Comparison of ENCODE assay signal across 13 mouse cellular contexts in the genomic region with DNA sequence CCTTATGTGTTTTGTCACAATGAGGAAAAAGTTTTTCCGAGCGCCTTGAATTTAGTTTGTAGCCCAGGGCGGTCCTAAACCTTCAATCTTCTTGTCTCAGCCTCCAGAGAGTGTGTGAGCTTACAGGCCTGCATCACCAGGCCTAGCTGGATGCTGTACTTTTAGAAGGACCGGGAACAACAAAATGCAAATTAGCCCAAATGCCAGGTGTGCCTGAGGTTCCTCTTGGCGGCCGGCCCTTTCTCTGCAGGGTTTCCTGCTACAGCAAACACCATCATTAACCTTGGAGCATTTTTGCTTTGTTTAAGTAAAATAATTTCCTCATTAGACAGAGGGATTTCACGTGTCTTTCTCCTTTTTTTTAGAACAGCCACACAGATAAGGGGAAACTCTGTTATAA. TPM values are rescaled to one million over a fixed set of nuclear protein-coding genes. Genes with fewer than 3 reads are reported as not detected.
DNase-seq lines count a peak whose midpoint lies in the region; ATAC-seq and TF ChIP-seq lines count a peak whose summit lies in the region.
"Had no signal": no experiment of that assay in that cellular context is flagged by ENCODE, and none has a peak within 500 bp of the region (broad histone marks: within the 10 kb centered on the region; RNA-seq: fewer than 3 reads in every experiment).

No protein-coding gene starts in this region.

- peaks cover 63% of the 10 kb centered on the region for H3K79me2 ChIP-seq in C2C12 (ENCODE audit: control insufficient read depth, insufficient read depth)

- no peak overlapping the region for H3K4me3 ChIP-seq in heart, postnatal 0 days (ENCODE audit: low read depth, low read length)
- H3K4me3 ChIP-seq in heart, embryonic 12.5 days, result no peak overlapping the region
- no peak overlapping the region for H3K4me3 ChIP-seq in C2C12 (ENCODE audit: insufficient read depth, poor library complexity, severe bottlenecking)
- no peak overlapping the region for H3K4me3 ChIP-seq in kidney, postnatal 0 days (replicated peaks; ENCODE audit: low read depth, low read length)
- H3K4me3 ChIP-seq: hindbrain, embryonic 10.5 days; liver, embryonic 12.5 days had no signal

- intact Hi-C loops in left cerebral cortex, postnatal 36 days (cut with DNase I), result no loop called here

- no peak overlapping the region for H3K9ac ChIP-seq in heart, postnatal 0 days (replicated peaks; ENCODE audit: low read depth, low read length)
- H3K9ac ChIP-seq in heart, embryonic 12.5 days, result no peak overlapping the region
- no peak overlapping the region for H3K9ac ChIP-seq in kidney, postnatal 0 days (ENCODE audit: low read depth, low read length)
- H3K9ac ChIP-seq: forebrain, postnatal 0 days; liver, embryonic 12.5 days had no signal

- no peak overlapping the region for H3K4me2 ChIP-seq in heart, postnatal 0 days (ENCODE audit: low read depth, low read length)
- no peak overlapping the region for H3K4me2 ChIP-seq in heart, embryonic 12.5 days
- H3K4me2 ChIP-seq in kidney, postnatal 0 days (ENCODE audit: low read length), result no peak overlapping the region
- H3K4me2 ChIP-seq: liver, embryonic 12.5 days; midbrain, embryonic 11.5 days had no signal

- ATAC-seq in heart, postnatal 0 days (ENCODE audit: insufficient read depth, low read depth), result no peak
- no peak for ATAC-seq in heart, embryonic 12.5 days (ENCODE audit: insufficient number of reproducible peaks, low FRiP score)
- no peak for ATAC-seq in kidney, postnatal 0 days (replicated peaks; ENCODE audit: low FRiP score, low read depth)
- ATAC-seq: forebrain, postnatal 0 days; liver, embryonic 12.5 days had no signal

- peaks cover 9% of the 10 kb centered on the region; the same call in 1 of the 2 replicates for H3K4me1 ChIP-seq in heart, postnatal 0 days (ENCODE audit: control insufficient read depth, insufficient read depth)
- H3K4me1 ChIP-seq in heart, embryonic 12.5 days (replicated peaks), result peaks cover 28% of the 10 kb centered on the region
- H3K4me1 ChIP-seq in kidney, postnatal 0 days (replicated peaks; ENCODE audit: insufficient read depth, low read length), result peaks cover 53% of the 10 kb centered on the region

- H3K79me3 ChIP-seq in C2C12 (ENCODE audit: low read depth), result peaks cover 16% of the 10 kb centered on the region

- 63% methylated on average over 7 of the region's 7 CpGs for WGBS in heart, postnatal 0 days
- 51% methylated on average over 7 of the region's 7 CpGs for WGBS in heart, embryonic 12.5 days
- 44% methylated on average over 7 of the region's 7 CpGs for WGBS in kidney, postnatal 0 days

- TF ChIP-seq EP300 in heart, postnatal 0 days (IDR thresholded peaks at IDR 0.05; ENCODE audit: low read depth), result no peak

- H3ac ChIP-seq in C2C12 (ENCODE audit: control insufficient read depth, insufficient read length, low read depth), result peak overlapping the region; percentile 36

- peak overlapping the region; percentile 49 for H3K27ac ChIP-seq in heart, postnatal 0 days (ENCODE audit: low read depth)
- H3K27ac ChIP-seq in heart, embryonic 12.5 days (ENCODE audit: poor library complexity, severe bottlenecking), result no peak overlapping the region
- H3K27ac ChIP-seq in kidney, postnatal 0 days, result peak overlapping the region; percentile 81
- H3K27ac ChIP-seq: hindbrain, embryonic 10.5 days; liver, embryonic 12.5 days had no signal

- H3K36me3 ChIP-seq in heart, postnatal 0 days (replicated peaks; ENCODE audit: control insufficient read depth, insufficient read depth, low read length), result no peaks in the 10 kb centered on the region
- H3K36me3 ChIP-seq in heart, embryonic 12.5 days, result no peaks in the 10 kb centered on the region
- peaks cover 4% of the 10 kb centered on the region for H3K36me3 ChIP-seq in C2C12 (ENCODE audit: control insufficient read depth, insufficient read depth)
- H3K36me3 ChIP-seq in kidney, postnatal 0 days (ENCODE audit: insufficient read depth, low read length), result no peaks in the 10 kb centered on the region
- H3K36me3 ChIP-seq: hindbrain, embryonic 10.5 days; liver, embryonic 12.5 days had no signal

- no peaks in the 10 kb centered on the region for H3K9me3 ChIP-seq in heart, postnatal 0 days (replicated peaks; ENCODE audit: control insufficient read depth, low read length)
- H3K9me3 ChIP-seq in heart, embryonic 12.5 days (replicated peaks), result no peaks in the 10 kb centered on the region
- no peaks in the 10 kb centered on the region for H3K9me3 ChIP-seq in kidney, postnatal 0 days (replicated peaks; ENCODE audit: low read length)
- H3K9me3 ChIP-seq: hindbrain, embryonic 10.5 days; liver, embryonic 12.5 days had no signal

- no peaks in the 10 kb centered on the region for H3K27me3 ChIP-seq in heart, postnatal 0 days (ENCODE audit: control insufficient read depth, insufficient read depth, low read length)
- no peaks in the 10 kb centered on the region for H3K27me3 ChIP-seq in heart, embryonic 12.5 days (replicated peaks)
- H3K27me3 ChIP-seq in C2C12 (ENCODE audit: control insufficient read depth, insufficient read depth, insufficient read length), result no peaks in the 10 kb centered on the region
- no peaks in the 10 kb centered on the region for H3K27me3 ChIP-seq in kidney, postnatal 0 days (ENCODE audit: insufficient read depth, low read length)
- H3K27me3 ChIP-seq: liver, embryonic 12.5 days had no signal

- no peak for TF ChIP-seq CTCF in heart, postnatal 0 days (IDR thresholded peaks at IDR 0.05; ENCODE audit: low read depth)
- TF ChIP-seq CTCF in C2C12 (IDR thresholded peaks at IDR 0.05; ENCODE audit: control insufficient read depth, insufficient read depth, insufficient read length), result no peak
- no peak for TF ChIP-seq CTCF in kidney, postnatal 0 days (IDR thresholded peaks at IDR 0.05; ENCODE audit: low read depth)

- DNase-seq in heart, postnatal 0 days (ENCODE audit: low spot score), result no peak
- peak; percentile 42 for DNase-seq in R1 (ENCODE audit: low read depth, low spot score)
- DNase-seq in kidney, postnatal 0 days (ENCODE audit: low spot score), result no peak
- DNase-seq in left cerebral cortex, postnatal 36 days (ENCODE audit: low spot score in 2 of 2), result no peak
- DNase-seq in cerebellum, adult 9-10 months, result no peak
- no peak for DNase-seq in adipocyte (ENCODE audit: low spot score)
- DNase-seq: forebrain, postnatal 0 days; gastrocnemius, postnatal 25 days had no signal

TF ChIP-seq in C2C12, 6 proteins besides CTCF, POLR2A, EP300 and RAD21:
- TF ChIP-seq USF1 (IDR thresholded peaks at IDR 0.05; ENCODE audit: low read depth) (no peak), FOSL1 (IDR thresholded peaks at IDR 0.05; ENCODE audit: insufficient read depth, low read length, poor library complexity, severe bottlenecking) (no peak), CEBPB (IDR thresholded peaks at IDR 0.05; ENCODE audit: low read depth) (no peak)

RNA-seq across cellular contexts. Expression of a gene that starts 39.6 kb away (rescaled TPM):
- 106 and 151 TPM in 2 replicates for total RNA-seq in heart, postnatal 0 days (2014; rRNA removed; ENCODE audit: low replicate concordance)
- 218 and 230 TPM in 2 replicates for polyA plus RNA-seq in heart, postnatal 0 days (2015; fragmentation: Nextera tagmentation; extraction: Ambion mirVana)
- 38.3 and 39.9 TPM in 2 replicates for polyA plus RNA-seq in heart, embryonic 12.5 days (2016; fragmentation: Nextera tagmentation; extraction: Ambion mirVana)
- 402 TPM for polyA plus RNA-seq in C2C12 (2012; fragmentation: generic; extraction: Trizol)
- polyA plus RNA-seq in kidney, postnatal 0 days (2015; fragmentation: Nextera tagmentation; extraction: Ambion mirVana), result 1,308 and 1,398 TPM in 2 replicates
- 10 to 100 TPM; 45.1 to 48.4 TPM for total RNA-seq in left cerebral cortex, postnatal 36 days (2021)

RNA-seq across cellular contexts. Expression of a gene that starts 58.2 kb away (rescaled TPM):
- total RNA-seq in heart, postnatal 0 days (2014; rRNA removed; ENCODE audit: low replicate concordance), result 21.8 and 32.0 TPM in 2 replicates
- 24.0 and 26.4 TPM in 2 replicates for polyA plus RNA-seq in heart, postnatal 0 days (2015; fragmentation: Nextera tagmentation; extraction: Ambion mirVana)
- polyA plus RNA-seq in heart, embryonic 12.5 days (2016; fragmentation: Nextera tagmentation; extraction: Ambion mirVana), result 46.1 and 49.9 TPM in 2 replicates
- polyA plus RNA-seq in C2C12 (2012; fragmentation: generic; extraction: Trizol), result 24.3 TPM
- 46.1 and 49.7 TPM in 2 replicates for polyA plus RNA-seq in kidney, postnatal 0 days (2015; fragmentation: Nextera tagmentation; extraction: Ambion mirVana)
- 10 to 100 TPM; 45.6 to 45.8 TPM for total RNA-seq in left cerebral cortex, postnatal 36 days (2021)

RNA-seq across cellular contexts. Expression of a gene that starts 58.3 kb away (rescaled TPM):
- total RNA-seq in heart, postnatal 0 days (2014; rRNA removed; ENCODE audit: low replicate concordance), result 9.0 and 11.2 TPM in 2 replicates
- 15.6 and 16.1 TPM in 2 replicates for polyA plus RNA-seq in heart, postnatal 0 days (2015; fragmentation: Nextera tagmentation; extraction: Ambion mirVana)
- polyA plus RNA-seq in heart, embryonic 12.5 days (2016; fragmentation: Nextera tagmentation; extraction: Ambion mirVana), result 22.9 and 23.0 TPM in 2 replicates
- polyA plus RNA-seq in C2C12 (2012; fragmentation: generic; extraction: Trizol), result 33.4 TPM
- polyA plus RNA-seq in kidney, postnatal 0 days (2015; fragmentation: Nextera tagmentation; extraction: Ambion mirVana), result 27.0 and 28.4 TPM in 2 replicates
- 10 to 100 TPM; 24.0 to 26.4 TPM for total RNA-seq in left cerebral cortex, postnatal 36 days (2021)
